Mouse (Mus musculus): ENCODE data around the gene Itgad. TPM values are rescaled to one million over a fixed set of nuclear protein-coding genes. Genes with fewer than 3 reads are reported as not detected.

The Itgad gene
- total and polyA plus RNA-seq, 2 experiments from 2014 or later, result not detected

- Histone ChIP-seq H3K4me2 (ENCODE audit: low read depth, low read length) (no peak overlapping the region), H3K27ac (no peak overlapping the region), H3K36me3 (ENCODE audit: insufficient read depth, low read length) (no peaks in the 10 kb centered on the region), H3K4me1 (ENCODE audit: insufficient read depth, low read length) (no peaks in the 10 kb centered on the region), H3K9me3 (ENCODE audit: low read length) (no peaks in the 10 kb centered on the region), H3K27me3 (ENCODE audit: insufficient read depth, low read length) (no peaks in the 10 kb centered on the region), H3K4me3 (ENCODE audit: low read length) (no peak overlapping the region), H3K9ac (replicated peaks; ENCODE audit: low read length) (no peak overlapping the region)
- DNase-seq (ENCODE audit: low spot score) (no peak), ATAC-seq (no peak)
- WGBS, result 88% methylated on average over 8 of the region's 8 CpGs
- TF ChIP-seq CTCF (IDR thresholded peaks at IDR 0.05; ENCODE audit: low read depth), result no peak
Measured at GRCm38 (mm10) chr7:128204179-128204578, 50.0 kb downstream of the Itgad start.

GRCm38 (mm10) chr7:128205695-128206094 lies 51.5 kb downstream of the Itgad start:
- no peaks in the 10 kb centered on the region for H3K4me1 ChIP-seq (ENCODE audit: insufficient read depth, low read length)
- no peaks in the 10 kb centered on the region for H3K9me3 ChIP-seq (ENCODE audit: low read length)
- no peak overlapping the region for H3K9ac ChIP-seq (replicated peaks; ENCODE audit: low read length)
- H3K36me3 ChIP-seq (ENCODE audit: insufficient read depth, low read length), result no peaks in the 10 kb centered on the region
- H3K27me3 ChIP-seq (ENCODE audit: insufficient read depth, low read length), result no peaks in the 10 kb centered on the region
- no peak overlapping the region for H3K4me2 ChIP-seq (ENCODE audit: low read depth, low read length)
- no peak overlapping the region for H3K27ac ChIP-seq
- ATAC-seq (no peak), DNase-seq (ENCODE audit: low spot score) (no peak)
- no peak overlapping the region for H3K4me3 ChIP-seq (ENCODE audit: low read length)
- 85% methylated on average over 18 of the region's 18 CpGs for whole genome bisulfite sequencing
- no peak for TF ChIP-seq CTCF (IDR thresholded peaks at IDR 0.05; ENCODE audit: low read depth)

- no peak for DNase-seq (ENCODE audit: low spot score)
- Histone ChIP-seq H3K27me3 (ENCODE audit: insufficient read depth, low read length) (no peaks in the 10 kb centered on the region), H3K27ac (no peak within 1 kb of the TSS), H3K36me3 (ENCODE audit: insufficient read depth, low read length) (no peaks in the 10 kb centered on the region), H3K4me3 (ENCODE audit: low read length) (no peak within 1 kb of the TSS), H3K4me1 (ENCODE audit: insufficient read depth, low read length) (no peaks in the 10 kb centered on the region), H3K9ac (replicated peaks; ENCODE audit: low read length) (no peak within 1 kb of the TSS), H3K4me2 (ENCODE audit: low read depth, low read length) (no peak within 1 kb of the TSS), H3K9me3 (ENCODE audit: low read length) (no peaks in the 10 kb centered on the region)
- TF ChIP-seq CTCF (IDR thresholded peaks at IDR 0.05; ENCODE audit: low read depth), result no peak
- 84% methylated on average over 6 of the region's 6 CpGs for WGBS
- no peak for ATAC-seq
Measured at GRCm38 (mm10) chr7:128206152-128206551, 52.0 kb downstream of the Itgad start, which contains the start of gene Cox6a2. Gene Cox6a2 (minus strand): TSS chr7:128206387.

- H3K4me2 ChIP-seq (ENCODE audit: low read depth, low read length), result no peak overlapping the region
- H3K27me3 ChIP-seq (ENCODE audit: insufficient read depth, low read length), result no peaks in the 10 kb centered on the region
- peak; percentile 91 for DNase-seq (ENCODE audit: low spot score)
- no peak overlapping the region for H3K4me3 ChIP-seq (ENCODE audit: low read length)
- no peak overlapping the region for H3K9ac ChIP-seq (replicated peaks; ENCODE audit: low read length)
- H3K9me3 ChIP-seq (ENCODE audit: low read length), result no peaks in the 10 kb centered on the region
- peak; percentile 95 for TF ChIP-seq CTCF (IDR thresholded peaks at IDR 0.05; ENCODE audit: low read depth)
- no peaks in the 10 kb centered on the region for H3K36me3 ChIP-seq (ENCODE audit: insufficient read depth, low read length)
- no peaks in the 10 kb centered on the region for H3K4me1 ChIP-seq (ENCODE audit: insufficient read depth, low read length)
- ATAC-seq, result 0 out of 2 replicates have a peak, but pooled peaks have one; percentile 56
- WGBS, result 5% methylated on average over 4 of the region's 4 CpGs
- no peak overlapping the region for H3K27ac ChIP-seq
Measured at GRCm38 (mm10) chr7:128208187-128208586, 54.0 kb downstream of the Itgad start.

- Histone ChIP-seq H3K9ac (replicated peaks; ENCODE audit: low read length) (no peak overlapping the region), H3K4me1 (ENCODE audit: insufficient read depth, low read length) (no peaks in the 10 kb centered on the region), H3K36me3 (ENCODE audit: insufficient read depth, low read length) (no peaks in the 10 kb centered on the region), H3K4me2 (ENCODE audit: low read depth, low read length) (no peak overlapping the region), H3K27me3 (ENCODE audit: insufficient read depth, low read length) (no peaks in the 10 kb centered on the region), H3K4me3 (ENCODE audit: low read length) (no peak overlapping the region), H3K9me3 (ENCODE audit: low read length) (no peaks in the 10 kb centered on the region), H3K27ac (no peak overlapping the region)
- 53% methylated on average over 3 of the region's 3 CpGs for WGBS
- ATAC-seq, result no peak
- TF ChIP-seq CTCF (IDR thresholded peaks at IDR 0.05; ENCODE audit: low read depth), result no peak
- DNase-seq (ENCODE audit: low spot score), result no peak
Measured at GRCm38 (mm10) chr7:128209826-128210225, 55.6 kb downstream of the Itgad start.

- Histone ChIP-seq H3K27me3 (ENCODE audit: insufficient read depth, low read length) (no peaks in the 10 kb centered on the region), H3K27ac (no peak overlapping the region), H3K9me3 (ENCODE audit: low read length) (no peaks in the 10 kb centered on the region), H3K9ac (replicated peaks; ENCODE audit: low read length) (no peak overlapping the region), H3K4me1 (ENCODE audit: insufficient read depth, low read length) (no peaks in the 10 kb centered on the region), H3K36me3 (ENCODE audit: insufficient read depth, low read length) (no peaks in the 10 kb centered on the region), H3K4me2 (ENCODE audit: low read depth, low read length) (no peak overlapping the region), H3K4me3 (ENCODE audit: low read length) (no peak overlapping the region)
- DNase-seq (ENCODE audit: low spot score), result no peak
- no peak for TF ChIP-seq CTCF (IDR thresholded peaks at IDR 0.05; ENCODE audit: low read depth)
- no peak for ATAC-seq
- 86% methylated on average over 4 of the region's 4 CpGs for WGBS
Measured at GRCm38 (mm10) chr7:128219952-128220351, 65.8 kb downstream of the Itgad start.

GRCm38 (mm10) chr7:128220936-128221335 lies 66.8 kb downstream of the Itgad start:
- 83% methylated on average over 3 of the region's 3 CpGs for WGBS
- Histone ChIP-seq H3K4me1 (ENCODE audit: insufficient read depth, low read length) (no peaks in the 10 kb centered on the region), H3K9ac (replicated peaks; ENCODE audit: low read length) (no peak overlapping the region), H3K27ac (no peak overlapping the region), H3K9me3 (ENCODE audit: low read length) (no peaks in the 10 kb centered on the region), H3K4me2 (ENCODE audit: low read depth, low read length) (no peak overlapping the region), H3K27me3 (ENCODE audit: insufficient read depth, low read length) (no peaks in the 10 kb centered on the region), H3K4me3 (ENCODE audit: low read length) (no peak overlapping the region), H3K36me3 (ENCODE audit: insufficient read depth, low read length) (no peaks in the 10 kb centered on the region)
- no peak for ATAC-seq
- no peak for TF ChIP-seq CTCF (IDR thresholded peaks at IDR 0.05; ENCODE audit: low read depth)
- no peak for DNase-seq (ENCODE audit: low spot score)

Data from hindbrain, postnatal 0 days (tissue).